Mouse (Mus musculus): ENCODE measurements at regions not wholly inside any gene's neighbourhood (a gene's known extent, or its start where the extent isn't known, plus 50 kb on each side); places are given as distances from the start of the nearest gene placed in this dataset.

DNA sequence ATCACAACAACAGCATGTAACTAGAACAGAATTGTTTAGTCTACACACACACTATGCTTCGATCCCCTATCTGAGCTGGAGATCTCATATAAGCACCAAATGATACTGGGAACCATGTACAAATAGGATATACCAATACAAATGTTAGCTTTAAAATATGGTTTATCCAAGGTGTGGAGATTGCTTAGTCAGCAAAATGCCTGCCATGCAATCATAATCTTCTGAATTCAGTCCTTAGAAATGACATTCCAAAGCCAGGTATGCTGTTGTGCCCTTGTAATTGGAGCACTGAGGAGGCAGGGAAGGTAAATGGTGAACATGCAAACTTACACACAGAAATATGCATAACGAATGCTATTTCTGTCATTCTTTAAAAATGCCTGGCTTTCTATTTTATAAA, 54.0 kb upstream of the Thsd7b start:
- WGBS: 94% methylated on average over 2 of the region's 2 CpGs
- no peak for DNase-seq (ENCODE audit: low spot score)
- Histone ChIP-seq H3K4me1 (replicated peaks; ENCODE audit: control insufficient read depth, insufficient read depth, low read length) (no peaks in the 10 kb centered on the region), H3K36me3 (replicated peaks; ENCODE audit: control insufficient read depth, insufficient read depth) (no peaks in the 10 kb centered on the region), H3K9me3 (ENCODE audit: control insufficient read depth, low read length) (no peaks in the 10 kb centered on the region), H3K27ac (no peak overlapping the region), H3K27me3 (ENCODE audit: control insufficient read depth, insufficient read depth, low read length) (no peaks in the 10 kb centered on the region), H3K4me2 (replicated peaks) (no peak overlapping the region), H3K4me3 (replicated peaks; ENCODE audit: low read length) (no peak overlapping the region), H3K9ac (no peak overlapping the region)
- no peak for ATAC-seq (ENCODE audit: low FRiP score)

DNA sequence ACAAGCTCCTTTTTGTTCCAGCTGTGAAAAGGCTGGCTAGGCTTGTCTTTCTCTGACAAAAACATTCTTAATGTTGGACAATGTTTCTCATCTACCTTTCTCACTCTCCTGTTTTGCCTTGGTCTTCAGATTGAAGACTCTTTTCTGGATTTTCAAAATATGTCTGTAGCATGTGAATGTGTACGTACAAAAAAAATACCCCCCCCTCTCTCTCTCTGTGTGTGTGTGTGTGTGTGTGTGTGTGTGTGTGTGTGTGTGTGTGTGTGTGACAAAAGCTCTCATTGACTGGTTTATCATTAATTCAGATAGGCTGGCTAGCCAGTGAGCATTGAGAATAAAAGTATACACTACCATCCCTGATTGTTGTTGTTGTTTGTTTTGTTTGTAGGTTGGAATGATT, 64.3 kb upstream of the Thsd7b start:
- no peak overlapping the region for H3K4me2 ChIP-seq (replicated peaks)
- DNase-seq (ENCODE audit: low spot score) (no peak), ATAC-seq (ENCODE audit: low FRiP score) (0 out of 2 replicates have a peak, but pooled peaks have one; percentile 6)
- no peaks in the 10 kb centered on the region for H3K9me3 ChIP-seq (ENCODE audit: control insufficient read depth, low read length)
- peaks cover 6% of the 10 kb centered on the region; the same call in 1 of the 2 replicates for H3K4me1 ChIP-seq (replicated peaks; ENCODE audit: control insufficient read depth, insufficient read depth, low read length)
- H3K36me3 ChIP-seq (replicated peaks; ENCODE audit: control insufficient read depth, insufficient read depth): no peaks in the 10 kb centered on the region
- H3K4me3 ChIP-seq (replicated peaks; ENCODE audit: low read length): no peak overlapping the region
- 28% methylated on average over 1 of the region's 1 CpGs for WGBS
- peak overlapping the region; percentile 32; the same call in 1 of the 2 replicates for H3K9ac ChIP-seq
- H3K27me3 ChIP-seq (ENCODE audit: control insufficient read depth, insufficient read depth, low read length): no peaks in the 10 kb centered on the region
- peak overlapping the region; percentile 77 for H3K27ac ChIP-seq

DNA sequence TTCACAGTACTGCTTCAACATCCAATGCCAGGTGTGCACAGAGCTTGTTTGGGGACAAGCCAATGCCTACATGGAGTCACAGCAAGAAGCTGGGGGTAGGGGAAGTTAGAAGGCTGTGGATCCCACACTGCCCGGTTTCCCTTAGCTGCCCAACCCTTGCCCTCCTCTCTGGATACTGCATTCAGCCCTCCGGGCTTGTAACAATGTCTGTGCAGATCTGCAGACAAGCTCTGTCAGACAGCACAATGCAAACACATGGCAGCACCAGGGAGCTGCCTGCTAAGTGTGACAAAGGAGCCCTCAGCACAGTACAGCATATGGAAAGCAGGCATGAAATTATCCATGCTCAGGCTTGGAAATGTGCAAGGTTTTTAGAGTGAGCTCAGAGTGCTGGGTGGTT, 64.7 kb upstream of the Thsd7b start:
- H3K9ac ChIP-seq: peak overlapping the region; percentile 32; the same call in 1 of the 2 replicates
- WGBS: 2% methylated on average over 2 of the region's 2 CpGs
- ATAC-seq (ENCODE audit: low FRiP score): peak; percentile 95

DNA sequence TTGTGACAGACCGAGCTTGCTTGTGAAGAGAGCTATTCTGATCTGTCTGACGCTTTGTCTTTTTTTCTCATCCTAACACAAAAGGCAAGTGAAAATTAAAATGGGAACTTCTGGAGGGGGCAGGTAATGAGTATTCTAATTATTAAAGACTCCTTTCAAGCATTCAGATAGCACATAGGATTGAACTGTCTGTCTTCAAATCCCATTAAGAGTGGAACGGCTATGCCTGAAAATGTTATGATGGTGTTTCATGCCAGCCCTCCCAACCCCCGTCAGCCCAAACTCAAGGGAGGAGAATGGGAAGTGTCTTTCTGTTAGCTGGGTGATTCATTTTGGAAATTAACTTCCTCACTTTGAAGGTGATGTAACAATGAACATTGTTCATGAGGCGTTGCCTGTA, 65.4 kb upstream of the Thsd7b start:
- Histone ChIP-seq H3K4me2 (replicated peaks) (no peak overlapping the region), H3K4me1 (replicated peaks; ENCODE audit: control insufficient read depth, insufficient read depth, low read length) (peaks cover 6% of the 10 kb centered on the region; the same call in 1 of the 2 replicates), H3K27ac (no peak overlapping the region), H3K27me3 (ENCODE audit: control insufficient read depth, insufficient read depth, low read length) (no peaks in the 10 kb centered on the region), H3K36me3 (replicated peaks; ENCODE audit: control insufficient read depth, insufficient read depth) (no peaks in the 10 kb centered on the region), H3K9ac (no peak overlapping the region), H3K9me3 (ENCODE audit: control insufficient read depth, low read length) (no peaks in the 10 kb centered on the region), H3K4me3 (replicated peaks; ENCODE audit: low read length) (no peak overlapping the region)
- 55% methylated on average over 5 of the region's 5 CpGs for WGBS
- ATAC-seq (ENCODE audit: low FRiP score) (no peak), DNase-seq (ENCODE audit: low spot score) (no peak)

More for the DNA sequence above, 64.7 kb upstream of the Thsd7b start:
- Histone ChIP-seq H3K27me3 (ENCODE audit: control insufficient read depth, insufficient read depth, low read length) (no peaks in the 10 kb centered on the region), H3K9me3 (ENCODE audit: control insufficient read depth, low read length) (no peaks in the 10 kb centered on the region), H3K4me2 (replicated peaks) (no peak overlapping the region), H3K4me3 (replicated peaks; ENCODE audit: low read length) (no peak overlapping the region), H3K27ac (peak overlapping the region; percentile 77), H3K36me3 (replicated peaks; ENCODE audit: control insufficient read depth, insufficient read depth) (no peaks in the 10 kb centered on the region), H3K4me1 (replicated peaks; ENCODE audit: control insufficient read depth, insufficient read depth, low read length) (peaks cover 6% of the 10 kb centered on the region; the same call in 1 of the 2 replicates)
- peak; percentile 69 for DNase-seq (ENCODE audit: low spot score)

DNA sequence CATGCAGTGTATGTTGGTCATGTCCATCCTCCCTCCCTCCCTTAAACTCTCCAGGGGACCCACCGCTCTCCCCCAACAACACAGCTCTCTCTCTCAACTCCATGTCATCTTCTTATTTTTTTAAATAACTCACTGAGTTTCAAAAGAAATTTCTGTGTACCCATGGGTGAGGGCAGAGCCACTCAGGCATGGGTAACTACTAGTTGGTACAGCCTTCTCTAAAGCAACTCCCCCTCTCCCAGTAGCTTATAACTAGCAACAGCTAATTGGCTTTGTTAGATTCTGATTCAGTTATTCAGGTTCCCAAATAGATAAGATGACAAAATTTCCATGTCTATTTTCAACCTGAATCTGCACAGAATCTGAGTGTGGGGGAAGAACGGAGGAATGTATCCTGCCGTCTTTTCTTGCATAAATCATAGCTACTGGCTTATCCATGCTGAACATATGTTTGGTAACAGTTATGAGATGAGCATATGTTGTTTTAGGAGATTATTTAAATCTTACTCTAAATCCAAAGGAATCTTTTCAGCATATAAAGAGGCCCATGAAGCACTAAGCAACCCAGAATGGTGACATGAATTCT, 92.8 kb upstream of the Thsd7b start:
- Histone ChIP-seq H3K9me3 (ENCODE audit: control insufficient read depth, low read length) (no peaks in the 10 kb centered on the region), H3K36me3 (replicated peaks; ENCODE audit: control insufficient read depth, insufficient read depth) (no peaks in the 10 kb centered on the region), H3K27ac (no peak overlapping the region), H3K27me3 (ENCODE audit: control insufficient read depth, insufficient read depth, low read length) (no peaks in the 10 kb centered on the region), H3K9ac (no peak overlapping the region), H3K4me3 (replicated peaks; ENCODE audit: low read length) (no peak overlapping the region), H3K4me2 (replicated peaks) (no peak overlapping the region), H3K4me1 (replicated peaks; ENCODE audit: control insufficient read depth, insufficient read depth, low read length) (no peaks in the 10 kb centered on the region)
- no peak for DNase-seq (ENCODE audit: low spot score)
- no peak for ATAC-seq (ENCODE audit: low FRiP score)
- WGBS: 84% methylated on average over 3 of the region's 3 CpGs

DNA sequence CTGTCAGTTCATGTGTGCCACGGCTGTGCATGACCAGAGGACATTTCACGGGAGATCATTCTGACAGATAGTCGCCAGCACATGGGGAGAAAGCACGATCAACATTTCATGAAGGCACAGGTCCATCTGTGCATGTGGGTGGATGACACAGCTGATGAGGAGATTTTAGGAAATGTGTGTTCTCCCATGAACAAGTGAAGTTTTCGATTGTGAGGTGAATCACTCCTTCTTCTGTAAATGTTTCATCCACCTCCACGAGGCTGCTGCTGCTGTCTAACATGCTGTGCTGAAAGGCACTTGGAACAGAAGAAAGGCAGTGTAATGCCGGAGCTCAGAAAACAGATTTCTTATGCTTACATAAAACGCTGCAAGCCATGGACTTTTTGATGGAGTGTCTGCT, 103.2 kb upstream of the Thsd7b start:
- Histone ChIP-seq H3K27ac (no peak overlapping the region), H3K4me1 (replicated peaks; ENCODE audit: control insufficient read depth, insufficient read depth, low read length) (no peaks in the 10 kb centered on the region), H3K4me3 (replicated peaks; ENCODE audit: low read length) (no peak overlapping the region), H3K4me2 (replicated peaks) (no peak overlapping the region), H3K36me3 (replicated peaks; ENCODE audit: control insufficient read depth, insufficient read depth) (no peaks in the 10 kb centered on the region), H3K27me3 (ENCODE audit: control insufficient read depth, insufficient read depth, low read length) (no peaks in the 10 kb centered on the region), H3K9ac (no peak overlapping the region), H3K9me3 (ENCODE audit: control insufficient read depth, low read length) (no peaks in the 10 kb centered on the region)
- DNase-seq (ENCODE audit: low spot score) (no peak), ATAC-seq (ENCODE audit: low FRiP score) (no peak)
- WGBS: 82% methylated on average over 8 of the region's 8 CpGs

DNA sequence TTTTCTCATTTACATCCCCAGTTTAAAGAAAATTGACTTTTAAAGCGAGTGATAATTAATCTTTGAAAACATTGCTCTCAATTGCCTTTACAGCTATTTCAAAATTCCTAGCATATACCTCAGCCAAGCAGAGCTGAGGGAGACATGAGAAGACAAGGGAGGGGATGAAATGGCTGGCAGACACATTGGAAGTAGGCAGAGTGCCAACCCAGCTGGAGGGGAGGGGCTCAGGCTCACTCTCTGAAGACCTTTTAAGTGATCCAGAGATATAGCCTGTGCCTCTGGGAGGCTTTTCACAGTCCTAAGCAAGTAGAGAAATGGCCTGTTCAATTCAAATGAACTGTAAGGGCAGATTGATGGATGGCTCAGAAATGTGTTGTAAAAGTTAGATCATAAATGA, 122.5 kb upstream of the Thsd7b start:
- H3K36me3 ChIP-seq (replicated peaks; ENCODE audit: control insufficient read depth, insufficient read depth): no peaks in the 10 kb centered on the region
- no peaks in the 10 kb centered on the region for H3K9me3 ChIP-seq (ENCODE audit: control insufficient read depth, low read length)
- no peak overlapping the region for H3K4me3 ChIP-seq (replicated peaks; ENCODE audit: low read length)
- H3K4me1 ChIP-seq (replicated peaks; ENCODE audit: control insufficient read depth, insufficient read depth, low read length): 0 out of 2 replicates have a peak, but pooled peaks cover 4% of the 10 kb centered on the region
- WGBS: 71% methylated on average over 1 of the region's 1 CpGs
- H3K27me3 ChIP-seq (ENCODE audit: control insufficient read depth, insufficient read depth, low read length): no peaks in the 10 kb centered on the region
- H3K9ac ChIP-seq: no peak overlapping the region
- H3K4me2 ChIP-seq (replicated peaks): no peak overlapping the region
- no peak overlapping the region for H3K27ac ChIP-seq
- peak; percentile 80; the same call in 1 of the 2 replicates for ATAC-seq (ENCODE audit: low FRiP score)
- DNase-seq (ENCODE audit: low spot score): peak; percentile 64

DNA sequence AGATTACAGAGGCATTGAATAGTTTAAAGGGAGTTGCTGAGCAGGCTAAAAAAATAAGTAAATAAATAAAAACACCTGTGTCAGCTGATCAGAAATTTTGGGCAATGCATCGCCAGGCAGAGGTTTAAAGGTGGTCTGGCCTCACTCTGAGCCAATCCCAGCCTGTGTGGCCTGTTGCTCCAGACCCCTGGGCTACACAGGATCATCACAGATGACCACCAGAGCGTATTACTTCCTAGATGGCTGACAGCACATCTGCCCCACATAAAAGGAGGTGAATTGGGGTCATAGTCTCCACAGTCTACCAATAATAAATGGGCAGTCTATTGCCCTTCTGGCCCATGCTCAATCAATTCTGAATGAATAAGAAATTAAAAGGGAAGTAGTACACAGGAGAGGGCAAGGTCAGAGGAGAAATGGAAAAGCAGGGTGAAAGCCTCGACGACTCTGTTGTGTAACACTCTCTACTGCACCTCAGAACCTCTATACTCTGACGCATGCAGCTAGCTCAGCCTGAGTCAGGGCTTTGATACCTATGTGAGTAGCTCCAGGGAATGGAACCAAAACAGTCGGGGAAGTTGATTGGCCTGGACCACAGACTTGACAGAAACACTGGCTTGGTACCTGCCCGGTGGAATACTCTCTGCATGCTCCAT, 124.2 kb upstream of the Thsd7b start:
- WGBS: 44% methylated on average over 7 of the region's 7 CpGs
- DNase-seq (ENCODE audit: low spot score): no peak
- no peaks in the 10 kb centered on the region for H3K9me3 ChIP-seq (ENCODE audit: control insufficient read depth, low read length)

DNA sequence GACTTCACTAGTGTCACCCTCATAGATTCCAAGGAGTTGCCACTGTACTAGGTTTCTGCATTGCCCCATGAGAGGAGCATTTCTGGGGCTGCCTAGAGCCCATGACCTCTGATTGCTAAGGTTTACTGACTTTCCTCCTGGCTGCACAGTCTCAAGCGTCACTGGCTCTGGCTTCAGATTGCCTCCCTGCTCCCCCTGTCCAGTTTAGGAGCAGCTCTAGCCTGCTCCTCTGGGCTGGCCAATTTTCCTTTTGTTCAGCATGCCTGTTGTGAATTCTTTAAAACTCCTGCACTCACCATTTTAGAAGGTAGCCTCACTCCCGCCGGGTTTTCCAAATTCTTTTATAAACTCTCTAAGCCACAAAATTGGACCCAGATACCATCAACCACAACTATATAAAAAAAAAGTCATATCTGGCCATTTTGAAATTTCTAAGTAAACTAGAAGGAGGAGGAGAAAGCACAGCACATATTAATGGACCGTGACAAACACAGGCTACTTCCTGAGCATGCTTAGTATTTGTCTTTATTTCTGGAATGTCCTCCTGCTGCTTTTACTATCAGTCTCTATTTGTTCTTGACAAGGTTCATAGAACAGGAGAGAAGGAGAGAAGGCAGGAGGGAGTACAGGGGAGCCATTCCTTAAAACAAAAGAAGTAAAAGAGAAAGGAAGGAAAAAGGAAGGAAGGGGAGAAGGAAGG, 126.6 kb upstream of the Thsd7b start:
- no peak overlapping the region for H3K4me3 ChIP-seq (replicated peaks; ENCODE audit: low read length)
- DNase-seq (ENCODE audit: low spot score): no peak
- H3K36me3 ChIP-seq (replicated peaks; ENCODE audit: control insufficient read depth, insufficient read depth): no peaks in the 10 kb centered on the region
- H3K4me2 ChIP-seq (replicated peaks): no peak overlapping the region
- 49% methylated on average over 4 of the region's 4 CpGs for WGBS
- no peak overlapping the region for H3K27ac ChIP-seq
- no peaks in the 10 kb centered on the region for H3K9me3 ChIP-seq (ENCODE audit: control insufficient read depth, low read length)
- H3K9ac ChIP-seq: no peak overlapping the region
- H3K27me3 ChIP-seq (ENCODE audit: control insufficient read depth, insufficient read depth, low read length): no peaks in the 10 kb centered on the region
- no peak for ATAC-seq (ENCODE audit: low FRiP score)
- 0 out of 2 replicates have a peak, but pooled peaks cover 4% of the 10 kb centered on the region for H3K4me1 ChIP-seq (replicated peaks; ENCODE audit: control insufficient read depth, insufficient read depth, low read length)

More for the DNA sequence above, 124.2 kb upstream of the Thsd7b start:
- no peak overlapping the region for H3K27ac ChIP-seq
- H3K9ac ChIP-seq: no peak overlapping the region
- no peak for ATAC-seq (ENCODE audit: low FRiP score)
- no peaks in the 10 kb centered on the region for H3K36me3 ChIP-seq (replicated peaks; ENCODE audit: control insufficient read depth, insufficient read depth)
- 0 out of 2 replicates have a peak, but pooled peaks cover 4% of the 10 kb centered on the region for H3K4me1 ChIP-seq (replicated peaks; ENCODE audit: control insufficient read depth, insufficient read depth, low read length)
- H3K4me3 ChIP-seq (replicated peaks; ENCODE audit: low read length): no peak overlapping the region
- no peak overlapping the region for H3K4me2 ChIP-seq (replicated peaks)
- no peaks in the 10 kb centered on the region for H3K27me3 ChIP-seq (ENCODE audit: control insufficient read depth, insufficient read depth, low read length)

All from hindbrain, embryonic 14.5 days (tissue).